Mouse (Mus musculus) MEL (cell line): ENCODE measurements at regions not wholly inside any gene's neighbourhood (a gene's known extent, or its start where the extent isn't known, plus 50 kb on each side); places are given as distances from the start of the nearest gene placed in this dataset.

Experiments used
- DNase-seq: peaks from one replicate; pipeline ENCODE4 v3.0.0; 2011; ENCODE audit warnings: low read depth, low spot score
- H3K27ac ChIP-seq: 2 replicates; pipeline ENCODE4 v1.5.1; 2012; ENCODE audit warnings: low read depth, mild to moderate bottlenecking, control low read depth, low read length, moderate library complexity; ENCODE audit not compliant: control insufficient read depth
- H3K27me3 ChIP-seq, 2 experiments: fragments of 150-350 bp in 1 of 2; sonication (generic) in 1 of 2; 2 replicates each; pipeline ENCODE4 v1.6.1; 2012; ENCODE audit warnings: low read length in 2 of 2, mild to moderate bottlenecking in 2 of 2, improper control_type of control experiment in 1 of 2, moderate library complexity in 1 of 2; ENCODE audit not compliant: insufficient read depth in 2 of 2, control insufficient read depth in 1 of 2
- H3K36me3 ChIP-seq, 2 experiments: 2 replicates each; pipeline ENCODE4 v1.6.1; 2012 to 2014; ENCODE audit warnings: low read length in 2 of 2, improper control_type of control experiment in 1 of 2, inconsistent platforms in 1 of 2, mild to moderate bottlenecking in 1 of 2; ENCODE audit not compliant: insufficient read depth in 2 of 2, control insufficient read depth in 1 of 2
- H3K4me1 ChIP-seq, 2 experiments: fragments of 150-350 bp in 1 of 2; sonication (generic) in 1 of 2; 2 replicates each; pipeline ENCODE4 v1.6.1; 2012; ENCODE audit warnings: low read length in 2 of 2, improper control_type of control experiment in 1 of 2, mild to moderate bottlenecking in 1 of 2; ENCODE audit not compliant: insufficient read depth in 2 of 2, control insufficient read depth in 1 of 2
- H3K4me3 ChIP-seq, 2 experiments: fragments of 150-350 bp in 1 of 2; sonication (generic) in 1 of 2; 2 replicates each; pipeline ENCODE4 v1.5.1; 2012; ENCODE audit warnings: low read depth in 2 of 2, low read length in 2 of 2, mild to moderate bottlenecking in 2 of 2, moderate library complexity in 2 of 2, control low read depth in 1 of 2, improper control_type of control experiment in 1 of 2; ENCODE audit not compliant: control insufficient read depth in 1 of 2, insufficient read depth in 1 of 2
- H3K79me2 ChIP-seq: 2 replicates; pipeline ENCODE4 v1.6.1; 2012; ENCODE audit warnings: mild to moderate bottlenecking, low read length, moderate library complexity; ENCODE audit not compliant: control insufficient read depth, poor library complexity, insufficient read depth
- H3K9ac ChIP-seq: 2 replicates; pipeline ENCODE4 v1.6.1; 2012; ENCODE audit warnings: low read depth, mild to moderate bottlenecking, control low read depth, low read length, moderate library complexity; ENCODE audit not compliant: control insufficient read depth, poor library complexity, severe bottlenecking
- H3K9me3 ChIP-seq: fragments of 150-350 bp; sonication (generic); replicated peaks from 2 replicates; pipeline ENCODE4 v1.6.1; 2012; ENCODE audit warnings: mild to moderate bottlenecking, low read length, improper control_type of control experiment, moderate library complexity; ENCODE audit not compliant: insufficient read depth
- BHLHE40 ChIP-seq: IDR thresholded peaks from 2 replicates; pipeline ENCODE4 v1.6.1; 2012; ENCODE audit warnings: low read depth, mild to moderate bottlenecking, inconsistent platforms, low read length, improper control_type of control experiment, borderline replicate concordance
- CTCF ChIP-seq, 3 experiments: IDR thresholded peaks in 2 of 3; conservative IDR thresholded peaks in 1 of 3; 2 replicates each; pipeline ENCODE4 v1.5.1; 2011 to 2012; ENCODE audit warnings: low read length in 3 of 3, low read depth in 2 of 3, mild to moderate bottlenecking in 2 of 3, improper control_type of control experiment in 1 of 3, inconsistent platforms in 1 of 3, mixed read lengths in 1 of 3, moderate library complexity in 1 of 3; ENCODE audit not compliant: control insufficient read depth in 1 of 3, insufficient read depth in 1 of 3, poor library complexity in 1 of 3, severe bottlenecking in 1 of 3
- E2F4 ChIP-seq: IDR thresholded peaks from 2 replicates; pipeline ENCODE4 v1.6.1; 2011; ENCODE audit warnings: low read depth, low read length, improper control_type of control experiment, borderline replicate concordance
- ELF1 ChIP-seq: IDR thresholded peaks from 2 replicates; pipeline ENCODE4 v1.6.1; 2014; ENCODE audit warnings: low read depth, mild to moderate bottlenecking, inconsistent platforms, low read length, improper control_type of control experiment, moderate library complexity
- EP300 ChIP-seq, 2 experiments: IDR thresholded peaks; 2 replicates each; pipeline ENCODE4 v1.6.1; 2011; ENCODE audit warnings: improper control_type of control experiment in 2 of 2, low read length in 2 of 2, low read depth in 1 of 2, mild to moderate bottlenecking in 1 of 2
- ETS1 ChIP-seq: IDR thresholded peaks from 2 replicates; pipeline ENCODE4 v1.6.1; 2012; ENCODE audit warnings: low read depth, mild to moderate bottlenecking, inconsistent platforms, low read length, improper control_type of control experiment, moderate library complexity
- MAFK ChIP-seq: IDR thresholded peaks from 2 replicates; pipeline ENCODE4 v1.6.1; 2011; ENCODE audit warnings: low read depth, mild to moderate bottlenecking, low read length, improper control_type of control experiment, borderline replicate concordance
- NELFE ChIP-seq: IDR thresholded peaks from 2 replicates; pipeline ENCODE4 v1.6.1; 2011; ENCODE audit warnings: low read depth, low read length, improper control_type of control experiment
- POLR2AphosphoS5 ChIP-seq: IDR thresholded peaks from 2 replicates; pipeline ENCODE4 v1.6.1; 2012; ENCODE audit warnings: low read depth, borderline replicate concordance, mild to moderate bottlenecking, inconsistent platforms, low read length, moderate library complexity, mixed read lengths
- RCOR1 ChIP-seq: IDR thresholded peaks from 2 replicates; pipeline ENCODE4 v1.6.1; 2012; ENCODE audit warnings: low read depth, mild to moderate bottlenecking, inconsistent platforms, low read length, improper control_type of control experiment
- SMC3 ChIP-seq: IDR thresholded peaks from 2 replicates; pipeline ENCODE4 v1.6.1; 2011; ENCODE audit warnings: low read depth, low read length, improper control_type of control experiment
- TAL1 ChIP-seq: IDR thresholded peaks from 2 replicates; pipeline ENCODE4 v1.6.1; 2012; ENCODE audit warnings: mild to moderate bottlenecking, inconsistent platforms, low read length, moderate library complexity, mixed read lengths
- UBTF ChIP-seq: IDR thresholded peaks from 2 replicates; pipeline ENCODE4 v1.6.1; 2012; ENCODE audit warnings: low read depth, mild to moderate bottlenecking, inconsistent platforms, low read length, improper control_type of control experiment, moderate library complexity, borderline replicate concordance; ENCODE audit not compliant: insufficient read depth
- USF1 ChIP-seq: IDR thresholded peaks from 2 replicates; pipeline ENCODE4 v1.6.1; 2014; ENCODE audit warnings: low read depth, mild to moderate bottlenecking, inconsistent platforms, low read length, improper control_type of control experiment, moderate library complexity

DNA sequence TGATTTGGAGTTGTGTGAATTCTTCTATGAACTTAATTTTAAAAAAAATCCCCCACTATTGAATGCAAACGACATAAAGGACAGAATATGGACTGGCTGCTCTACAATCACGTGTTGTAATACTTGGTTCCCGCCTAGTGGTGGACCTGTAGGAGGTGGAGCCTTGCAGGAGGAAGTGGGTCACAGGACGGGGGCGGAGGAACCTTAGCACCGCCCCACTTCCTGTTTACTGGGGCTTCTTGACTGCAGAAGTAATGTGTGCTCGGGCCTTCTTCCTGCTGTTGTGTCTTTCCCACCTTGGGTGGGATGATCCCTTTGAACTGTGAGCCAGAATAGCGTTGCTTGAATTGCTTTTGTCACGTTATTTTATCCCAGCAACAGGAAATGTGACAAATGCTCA, 52.2 kb upstream of the Tmem108 start:
- Histone ChIP-seq H3K36me3 (no peaks in the 10 kb centered on the region), H3K79me2 (no peaks in the 10 kb centered on the region), H3K4me3 (no peak overlapping the region), H3K9ac (no peak overlapping the region), H3K27ac (no peak overlapping the region), H3K27me3 (no peaks in the 10 kb centered on the region), H3K9me3 (no peaks in the 10 kb centered on the region), H3K4me1 (no peaks in the 10 kb centered on the region)
- DNase-seq, result peak; percentile 4
- TF ChIP-seq UBTF (no peak), NELFE (no peak), POLR2AphosphoS5 (no peak), MAFK (no peak), TAL1 (no peak), ETS1 (no peak), E2F4 (no peak), RCOR1 (no peak), ELF1 (no peak), CTCF (IDR thresholded peaks at IDR 0.05 in 2 of 3, conservative IDR thresholded peaks at IDR 0.05 in 1 of 3; ENCODE audit: control insufficient read depth in 1 of 3, insufficient read depth in 1 of 3, low read depth in 2 of 3, low read length in 3 of 3, poor library complexity in 1 of 3, severe bottlenecking in 1 of 3) (no peak), BHLHE40 (no peak), EP300 (IDR thresholded peaks at IDR 0.05; ENCODE audit: low read depth in 1 of 2, low read length in 2 of 2) (no peak), SMC3 (no peak)

- Histone ChIP-seq H3K27ac (no peak overlapping the region), H3K27me3 (no peaks in the 10 kb centered on the region), H3K9ac (no peak overlapping the region), H3K4me3 (no peak overlapping the region), H3K36me3 (no peaks in the 10 kb centered on the region), H3K4me1 (no peaks in the 10 kb centered on the region), H3K79me2 (no peaks in the 10 kb centered on the region), H3K9me3 (no peaks in the 10 kb centered on the region)
- no peak for DNase-seq
- TF ChIP-seq E2F4, result no peak
Observed at GRCm38 (mm10) chr9:103818998-103819397, 57.4 kb upstream of the Tmem108 start.

- Histone ChIP-seq H3K27ac (no peak overlapping the region), H3K27me3 (no peaks in the 10 kb centered on the region), H3K36me3 (no peaks in the 10 kb centered on the region), H3K9me3 (no peaks in the 10 kb centered on the region), H3K9ac (no peak overlapping the region), H3K4me3 (no peak overlapping the region), H3K79me2 (no peaks in the 10 kb centered on the region), H3K4me1 (no peaks in the 10 kb centered on the region)
- DNase-seq, result no peak
- TF ChIP-seq USF1, result no peak
Observed at GRCm38 (mm10) chr9:103821632-103822031, 60.0 kb upstream of the Tmem108 start.
